Mouse (Mus musculus) midbrain, postnatal 0 days (tissue): ENCODE measurements around the gene Iqschfp. TPM values are rescaled to one million over a fixed set of nuclear protein-coding genes. Genes with fewer than 3 reads are reported as not detected.

Experiments used
- ATAC-seq: fragments of 200-750 bp; cut with Nextera tagmentation; 2 replicates; pipeline ENCODE4 v1.8.0; 2017; ENCODE audit warnings: moderate number of reproducible peaks, mild to moderate bottlenecking, moderate TSS enrichment, moderate library complexity; ENCODE audit not compliant: low FRiP score
- DNase-seq: peaks from one replicate; pipeline ENCODE4 v3.0.0-alpha.2; 2015; ENCODE audit warnings: low spot score
- H3K27ac ChIP-seq: fragments of 300-500 bp; sonication (generic); 2 replicates; pipeline ENCODE4 v1.5.1; 2014; ENCODE audit warnings: low read depth, mild to moderate bottlenecking, low read length, mixed read lengths
- H3K27me3 ChIP-seq: fragments of 300-500 bp; sonication (generic); 2 replicates; pipeline ENCODE4 v1.6.1; 2014; ENCODE audit warnings: low read length, control low read depth, mixed read lengths; ENCODE audit not compliant: insufficient read depth
- H3K36me3 ChIP-seq: fragments of 300-500 bp; sonication (generic); 2 replicates; pipeline ENCODE4 v1.6.1; 2014; ENCODE audit warnings: low read length, control low read depth, mixed read lengths; ENCODE audit not compliant: insufficient read depth
- H3K4me1 ChIP-seq: fragments of 300-500 bp; sonication (generic); 2 replicates; pipeline ENCODE4 v1.6.1; 2014; ENCODE audit warnings: mild to moderate bottlenecking, control low read depth, antibody characterized with exemption, low read length, mixed read lengths; ENCODE audit not compliant: insufficient read depth
- H3K4me2 ChIP-seq: fragments of 300-500 bp; sonication (generic); 2 replicates; pipeline ENCODE4 v1.6.1; 2014; ENCODE audit warnings: low read depth, mild to moderate bottlenecking, low read length, mixed read lengths; ENCODE audit not compliant: poor library complexity, severe bottlenecking
- H3K4me3 ChIP-seq: fragments of 300-500 bp; sonication (generic); 2 replicates; pipeline ENCODE4 v1.5.1; 2014; ENCODE audit warnings: low read depth, mild to moderate bottlenecking, low read length, moderate library complexity
- H3K9ac ChIP-seq: fragments of 300-500 bp; sonication (generic); replicated peaks from 2 replicates; pipeline ENCODE4 v1.6.1; 2014; ENCODE audit warnings: mild to moderate bottlenecking, low read length, moderate library complexity, mixed read lengths; ENCODE audit not compliant: poor library complexity, severe bottlenecking
- H3K9me3 ChIP-seq: fragments of 300-500 bp; sonication (generic); 2 replicates; pipeline ENCODE4 v1.6.1; 2016; ENCODE audit warnings: low read length, control low read depth
- CTCF ChIP-seq: IDR thresholded peaks from 2 replicates; pipeline ENCODE4 v1.5.1; 2016; ENCODE audit warnings: antibody characterized with exemption, mild to moderate bottlenecking
- WGBS: fragments of 180-500 bp; shearing (Covaris S2); extraction: QIAGEN DNeasy Blood & Tissue Kit; methylation state at CpG from one replicate; pipeline ENCODE4 v1.1.7; 2014; 5-methylcytosine and 5-hydroxymethylcytosine counted together
- polyA plus RNA-seq: library from polyadenylated mRNA; unstranded; fragments of >200 nt; fragmentation: Nextera tagmentation; extraction: Ambion mirVana; gene quantifications from 2 replicates; pipeline ENCODE4 v1.2.1, GENCODE M21; 2015
- total RNA-seq: library from RNA; depleted of rRNA; stranded (reverse); fragments of >200 nt; gene quantifications from 2 replicates; pipeline ENCODE4 v1.2.3, GENCODE M21; 2014

The Iqschfp gene
- total and polyA plus RNA-seq, 2 experiments from 2014 or later: 4.5 to 5.7 TPM

DNA sequence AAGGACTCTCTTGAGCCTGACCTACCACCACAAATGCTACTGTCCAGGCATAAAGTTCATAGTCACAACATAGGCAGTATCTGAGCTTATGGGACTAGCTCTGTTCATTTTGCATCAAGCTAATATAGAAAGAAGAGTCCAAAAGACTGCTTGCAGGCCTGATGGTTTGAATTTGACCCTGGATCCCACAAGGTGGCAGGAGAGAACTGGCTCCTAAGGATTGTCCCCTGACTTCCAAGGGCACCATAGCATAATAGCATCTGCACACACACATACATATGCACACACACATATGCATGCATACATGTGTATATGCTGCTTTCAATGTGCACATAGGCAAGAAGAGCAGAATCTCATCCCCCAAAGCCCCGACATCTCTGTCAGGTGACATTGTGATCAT lies 577.6 kb downstream of the Iqschfp start:
- ATAC-seq (no peak), DNase-seq (peak; percentile 15)
- TF ChIP-seq CTCF: peak; percentile 52
- no peak overlapping the region for H3K27ac ChIP-seq
- WGBS: 82% methylated on average over 1 of the region's 1 CpGs
- H3K4me2 ChIP-seq: no peak overlapping the region
- H3K4me3 ChIP-seq: no peak overlapping the region
- H3K27me3 ChIP-seq: no peaks in the 10 kb centered on the region
- no peaks in the 10 kb centered on the region for H3K9me3 ChIP-seq
- H3K4me1 ChIP-seq: peaks cover 8% of the 10 kb centered on the region; the same call in 1 of the 2 replicates
- H3K36me3 ChIP-seq: no peaks in the 10 kb centered on the region
- no peak overlapping the region for H3K9ac ChIP-seq

DNA sequence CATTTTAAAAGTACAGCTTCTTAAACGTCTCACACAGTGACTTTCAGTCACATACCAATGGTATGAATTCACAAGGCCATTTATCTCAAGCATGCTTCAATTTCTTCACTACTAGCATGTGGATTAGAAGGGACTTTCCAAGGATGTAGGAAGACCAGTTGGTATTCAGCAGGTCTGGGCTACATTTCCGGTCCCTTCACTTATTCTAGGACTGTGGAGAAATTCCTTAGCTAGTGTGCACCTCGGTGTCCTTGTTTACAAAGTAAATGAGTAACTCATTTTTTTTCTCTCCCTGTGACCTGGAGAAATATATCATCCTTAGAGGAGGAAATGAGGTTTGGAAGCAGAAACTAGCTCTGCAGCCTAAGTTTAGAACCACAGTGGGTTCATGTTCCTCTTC lies 578.0 kb downstream of the Iqschfp start:
- no peak overlapping the region for H3K9ac ChIP-seq
- no peaks in the 10 kb centered on the region for H3K36me3 ChIP-seq
- H3K9me3 ChIP-seq: no peaks in the 10 kb centered on the region
- no peaks in the 10 kb centered on the region for H3K27me3 ChIP-seq
- no peak overlapping the region for H3K4me2 ChIP-seq
- ATAC-seq (no peak), DNase-seq (no peak)
- peaks cover 8% of the 10 kb centered on the region; the same call in 1 of the 2 replicates for H3K4me1 ChIP-seq
- H3K4me3 ChIP-seq: no peak overlapping the region
- no peak overlapping the region for H3K27ac ChIP-seq
- TF ChIP-seq CTCF: no peak
- 68% methylated on average over 3 of the region's 3 CpGs for WGBS

DNA sequence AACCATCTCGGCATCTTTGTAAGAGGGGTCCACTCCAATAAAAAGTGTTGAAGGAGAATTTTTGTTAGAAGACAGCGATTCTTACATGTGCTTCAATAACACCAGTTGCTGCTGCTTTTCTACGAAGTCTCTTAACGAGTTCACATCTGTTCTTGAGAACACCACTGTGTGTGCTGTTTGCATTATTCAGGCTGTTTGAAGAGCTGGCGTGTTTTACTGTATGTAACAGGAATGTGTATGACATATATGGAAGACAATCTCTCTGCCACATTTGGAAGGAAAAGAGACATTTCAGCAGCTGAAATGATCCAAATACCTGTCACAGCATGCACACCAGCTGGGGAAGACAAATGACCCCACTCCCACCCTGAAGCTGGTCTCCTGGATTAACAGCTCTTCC lies 578.6 kb downstream of the Iqschfp start:
- H3K4me1 ChIP-seq: peaks cover 8% of the 10 kb centered on the region; the same call in 1 of the 2 replicates
- no peak overlapping the region for H3K27ac ChIP-seq
- H3K4me3 ChIP-seq: no peak overlapping the region
- H3K36me3 ChIP-seq: no peaks in the 10 kb centered on the region
- no peaks in the 10 kb centered on the region for H3K9me3 ChIP-seq
- no peak overlapping the region for H3K9ac ChIP-seq
- DNase-seq (no peak), ATAC-seq (no peak)
- no peak overlapping the region for H3K4me2 ChIP-seq
- WGBS: 71% methylated on average over 5 of the region's 5 CpGs
- H3K27me3 ChIP-seq: 0 out of 2 replicates have a peak, but pooled peaks cover 3% of the 10 kb centered on the region
- no peak for TF ChIP-seq CTCF

- WGBS: 93% methylated on average over 7 of the region's 7 CpGs
Measured at GRCm38 (mm10) chr3:68476336-68476735, 584.3 kb downstream of the Iqschfp start.

DNA sequence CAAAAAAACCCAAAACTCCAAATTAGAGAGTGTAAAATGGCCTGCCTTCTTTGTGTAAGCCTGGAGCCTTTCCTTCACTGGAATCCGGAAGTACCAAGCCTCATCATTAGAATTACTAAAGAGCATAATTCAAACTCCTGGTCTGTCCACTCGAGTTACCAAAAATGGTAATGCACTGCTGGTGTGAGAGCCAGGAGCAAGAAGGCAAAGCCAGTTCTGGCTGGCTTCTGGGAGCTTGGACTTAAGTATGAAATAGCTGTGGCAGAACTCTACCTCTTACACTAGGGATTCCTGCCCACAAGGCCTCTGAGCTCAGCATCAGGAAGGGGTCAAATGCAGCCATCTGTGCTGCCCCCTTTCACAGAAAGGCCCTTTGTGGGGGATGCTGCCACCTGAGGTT lies 585.4 kb downstream of the Iqschfp start:
- Histone ChIP-seq H3K36me3 (no peaks in the 10 kb centered on the region), H3K4me2 (no peak overlapping the region), H3K4me1 (no peaks in the 10 kb centered on the region), H3K9me3 (no peaks in the 10 kb centered on the region), H3K27me3 (0 out of 2 replicates have a peak, but pooled peaks cover 5% of the 10 kb centered on the region), H3K27ac (no peak overlapping the region), H3K9ac (no peak overlapping the region), H3K4me3 (no peak overlapping the region)
- no peak for DNase-seq
- TF ChIP-seq CTCF: no peak
- 46% methylated on average over 2 of the region's 2 CpGs for WGBS
- no peak for ATAC-seq

More at GRCm38 (mm10) chr3:68476336-68476735, 584.3 kb downstream of the Iqschfp start:
- Histone ChIP-seq H3K27me3 (0 out of 2 replicates have a peak, but pooled peaks cover 5% of the 10 kb centered on the region), H3K9ac (no peak overlapping the region), H3K27ac (no peak overlapping the region), H3K4me2 (no peak overlapping the region), H3K4me1 (no peaks in the 10 kb centered on the region), H3K9me3 (no peaks in the 10 kb centered on the region), H3K4me3 (no peak overlapping the region), H3K36me3 (no peaks in the 10 kb centered on the region)
- TF ChIP-seq CTCF: no peak
- ATAC-seq (no peak), DNase-seq (no peak)

- Histone ChIP-seq H3K27ac (no peak overlapping the region), H3K27me3 (0 out of 2 replicates have a peak, but pooled peaks cover 5% of the 10 kb centered on the region), H3K36me3 (no peaks in the 10 kb centered on the region), H3K4me3 (no peak overlapping the region), H3K4me2 (no peak overlapping the region), H3K9me3 (no peaks in the 10 kb centered on the region), H3K9ac (no peak overlapping the region), H3K4me1 (no peaks in the 10 kb centered on the region)
- ATAC-seq (no peak), DNase-seq (no peak)
- TF ChIP-seq CTCF: no peak
- WGBS: 93% methylated on average over 6 of the region's 6 CpGs
Measured at GRCm38 (mm10) chr3:68479266-68479665, 587.2 kb downstream of the Iqschfp start.
